Mouse (Mus musculus): Measurements from ENCODE around the gene Adamtsl5. TPM values are rescaled to one million over a fixed set of nuclear protein-coding genes. Genes with fewer than 3 reads are reported as not detected.

Adamtsl5 gene
- polyA plus RNA-seq, 1 experiment from 2014 or later, result 0.26 TPM

GRCm38 (mm10) chr10:80377716-80378115, 29.5 kb upstream of the Adamtsl5 start:
- no peak for ATAC-seq (ENCODE audit: low FRiP score, low TSS enrichment)
- no peaks in the 10 kb centered on the region for H3K9me3 ChIP-seq (ENCODE audit: control insufficient read depth, low read length)
- no peak overlapping the region for H3K9ac ChIP-seq (replicated peaks; ENCODE audit: low read length)
- WGBS, result 52% methylated on average over 10 of the region's 10 CpGs
- H3K4me3 ChIP-seq (replicated peaks; ENCODE audit: low read depth, low read length), result no peak overlapping the region
- H3K36me3 ChIP-seq (ENCODE audit: control insufficient read depth, insufficient read depth, low read length), result peaks cover 36% of the 10 kb centered on the region
- no peak overlapping the region for H3K27ac ChIP-seq (replicated peaks; ENCODE audit: low read depth, low read length)
- H3K4me2 ChIP-seq (ENCODE audit: low read length), result no peak overlapping the region
- DNase-seq, result no peak
- H3K27me3 ChIP-seq (ENCODE audit: control insufficient read depth, insufficient read depth, low read length), result no peaks in the 10 kb centered on the region
- peaks cover 3% of the 10 kb centered on the region; the same call in 1 of the 2 replicates for H3K4me1 ChIP-seq (ENCODE audit: control insufficient read depth, insufficient read depth, low read length)

GRCm38 (mm10) chr10:80376160-80376559, 27.9 kb upstream of the Adamtsl5 start:
- no peak for ATAC-seq (ENCODE audit: low FRiP score, low TSS enrichment)
- Histone ChIP-seq H3K4me1 (ENCODE audit: control insufficient read depth, insufficient read depth, low read length) (peaks cover 8% of the 10 kb centered on the region; the same call in 1 of the 2 replicates), H3K9me3 (ENCODE audit: control insufficient read depth, low read length) (no peaks in the 10 kb centered on the region), H3K9ac (replicated peaks; ENCODE audit: low read length) (no peak overlapping the region), H3K36me3 (ENCODE audit: control insufficient read depth, insufficient read depth, low read length) (peaks cover 20% of the 10 kb centered on the region), H3K27me3 (ENCODE audit: control insufficient read depth, insufficient read depth, low read length) (no peaks in the 10 kb centered on the region), H3K27ac (replicated peaks; ENCODE audit: low read depth, low read length) (no peak overlapping the region), H3K4me2 (ENCODE audit: low read length) (no peak overlapping the region), H3K4me3 (replicated peaks; ENCODE audit: low read depth, low read length) (no peak overlapping the region)
- DNase-seq, result peak; percentile 97
- WGBS, result under 1% methylated on average over 7 of the region's 7 CpGs

DNA sequence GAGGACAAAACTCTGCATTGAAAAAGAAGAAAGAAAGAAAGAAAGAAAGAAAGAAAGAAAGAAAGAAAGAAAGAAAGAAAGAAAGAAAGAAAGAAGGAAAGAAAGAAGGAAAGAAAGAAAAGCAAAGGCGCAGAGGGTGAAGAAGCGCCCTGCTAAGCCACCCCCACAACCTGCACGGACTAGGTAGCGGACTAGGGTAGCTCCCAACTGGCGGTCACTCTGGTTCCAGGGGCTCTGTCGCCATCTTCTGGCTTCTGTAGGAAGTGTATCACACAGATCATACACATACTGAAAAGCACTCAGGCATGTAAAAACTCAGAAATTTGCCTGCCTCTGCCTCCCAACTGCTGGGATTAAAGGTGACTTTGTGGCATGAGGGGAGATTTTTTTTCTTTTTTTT, 25.9 kb upstream of the Adamtsl5 start:
- no peaks in the 10 kb centered on the region for H3K27me3 ChIP-seq (ENCODE audit: control insufficient read depth, insufficient read depth, low read length)
- 23% methylated on average over 6 of the region's 6 CpGs for WGBS

DNA sequence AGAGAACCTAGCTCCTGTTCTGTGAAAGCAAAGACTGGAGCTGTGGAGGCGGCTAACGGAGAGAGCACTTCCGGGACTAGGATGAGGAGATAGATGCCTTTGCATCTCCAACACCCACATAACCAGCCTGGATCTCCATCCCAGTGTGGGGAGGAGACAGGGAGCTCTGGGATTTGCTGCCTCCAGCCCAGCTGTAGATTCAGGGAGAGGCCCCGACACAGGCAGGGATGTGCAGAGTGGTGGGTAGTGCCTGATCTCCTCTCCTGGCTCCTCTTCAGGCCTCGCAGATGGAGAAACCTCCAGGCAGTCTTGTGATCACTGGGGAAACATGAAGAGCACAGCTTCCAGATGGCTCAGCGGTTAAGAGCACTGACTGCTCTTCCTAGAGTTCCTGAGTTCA, 24.5 kb upstream of the Adamtsl5 start:
- no peak for ATAC-seq (ENCODE audit: low FRiP score, low TSS enrichment)
- H3K27me3 ChIP-seq (ENCODE audit: control insufficient read depth, insufficient read depth, low read length), result no peaks in the 10 kb centered on the region
- WGBS, result 83% methylated on average over 6 of the region's 6 CpGs
- no peak overlapping the region for H3K4me2 ChIP-seq (ENCODE audit: low read length)
- H3K4me3 ChIP-seq (replicated peaks; ENCODE audit: low read depth, low read length), result no peak overlapping the region
- H3K36me3 ChIP-seq (ENCODE audit: control insufficient read depth, insufficient read depth, low read length), result no peaks in the 10 kb centered on the region
- H3K9ac ChIP-seq (replicated peaks; ENCODE audit: low read length), result no peak overlapping the region
- no peak for DNase-seq
- no peaks in the 10 kb centered on the region for H3K9me3 ChIP-seq (ENCODE audit: control insufficient read depth, low read length)
- H3K27ac ChIP-seq (replicated peaks; ENCODE audit: low read depth, low read length), result no peak overlapping the region
- peaks cover 11% of the 10 kb centered on the region; the same call in 1 of the 2 replicates for H3K4me1 ChIP-seq (ENCODE audit: control insufficient read depth, insufficient read depth, low read length)

More for the DNA sequence above, 25.9 kb upstream of the Adamtsl5 start:
- no peak overlapping the region for H3K9ac ChIP-seq (replicated peaks; ENCODE audit: low read length)
- ATAC-seq (ENCODE audit: low FRiP score, low TSS enrichment) (no peak), DNase-seq (peak; percentile 72)
- H3K4me1 ChIP-seq (ENCODE audit: control insufficient read depth, insufficient read depth, low read length), result peaks cover 11% of the 10 kb centered on the region; the same call in 1 of the 2 replicates
- no peak overlapping the region for H3K4me2 ChIP-seq (ENCODE audit: low read length)
- peaks cover 1% of the 10 kb centered on the region for H3K36me3 ChIP-seq (ENCODE audit: control insufficient read depth, insufficient read depth, low read length)
- H3K4me3 ChIP-seq (replicated peaks; ENCODE audit: low read depth, low read length), result no peak overlapping the region
- H3K27ac ChIP-seq (replicated peaks; ENCODE audit: low read depth, low read length), result no peak overlapping the region
- H3K9me3 ChIP-seq (ENCODE audit: control insufficient read depth, low read length), result no peaks in the 10 kb centered on the region

GRCm38 (mm10) chr10:80371983-80372382, 23.8 kb upstream of the Adamtsl5 start:
- H3K9ac ChIP-seq (replicated peaks; ENCODE audit: low read length), result no peak overlapping the region; the same call in 1 of the 2 replicates
- H3K4me2 ChIP-seq (ENCODE audit: low read length), result peak overlapping the region; percentile 41
- H3K9me3 ChIP-seq (ENCODE audit: control insufficient read depth, low read length), result no peaks in the 10 kb centered on the region
- no peak overlapping the region for H3K27ac ChIP-seq (replicated peaks; ENCODE audit: low read depth, low read length)
- peaks cover 11% of the 10 kb centered on the region; the same call in 1 of the 2 replicates for H3K4me1 ChIP-seq (ENCODE audit: control insufficient read depth, insufficient read depth, low read length)
- no peak overlapping the region for H3K4me3 ChIP-seq (replicated peaks; ENCODE audit: low read depth, low read length)
- no peak for DNase-seq
- no peaks in the 10 kb centered on the region for H3K36me3 ChIP-seq (ENCODE audit: control insufficient read depth, insufficient read depth, low read length)
- 55% methylated on average over 9 of the region's 9 CpGs for WGBS
- ATAC-seq (ENCODE audit: low FRiP score, low TSS enrichment), result no peak
- H3K27me3 ChIP-seq (ENCODE audit: control insufficient read depth, insufficient read depth, low read length), result no peaks in the 10 kb centered on the region

DNA sequence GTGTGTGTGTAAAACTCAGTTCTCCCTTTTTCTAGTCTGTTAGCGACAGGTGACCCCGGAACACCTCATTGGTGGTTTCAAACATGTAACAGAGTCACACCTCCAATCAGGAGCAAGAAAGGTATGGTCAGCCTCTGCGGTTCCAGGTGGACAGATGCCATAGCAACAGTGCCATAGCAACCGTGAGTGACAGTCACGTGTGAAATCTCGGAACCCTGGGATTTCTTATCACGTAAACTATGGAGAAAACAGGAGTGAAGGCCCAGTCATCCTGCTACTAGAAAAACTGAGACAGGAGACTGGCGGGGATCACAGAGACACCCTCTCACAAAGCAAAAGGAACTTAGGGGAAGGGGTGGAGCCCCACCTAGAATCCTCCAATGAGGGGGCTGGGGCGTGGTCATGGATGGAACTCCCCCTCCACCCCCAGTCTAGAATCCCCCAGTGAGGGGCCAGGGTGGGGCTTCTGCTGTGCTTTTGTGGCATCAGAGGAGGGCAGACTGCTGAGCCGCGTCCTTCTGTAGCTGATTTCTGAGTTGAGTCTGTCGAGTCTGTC, 23.3 kb upstream of the Adamtsl5 start:
- WGBS, result 3% methylated on average over 12 of the region's 12 CpGs
- no peak overlapping the region for H3K27ac ChIP-seq (replicated peaks; ENCODE audit: low read depth, low read length)

GRCm38 (mm10) chr10:80369995-80370747, 22.0 kb upstream of the Adamtsl5 start:
- Histone ChIP-seq H3K27me3 (ENCODE audit: control insufficient read depth, insufficient read depth, low read length) (no peaks in the 10 kb centered on the region), H3K9ac (replicated peaks; ENCODE audit: low read length) (no peak overlapping the region), H3K9me3 (ENCODE audit: control insufficient read depth, low read length) (no peaks in the 10 kb centered on the region), H3K4me3 (replicated peaks; ENCODE audit: low read depth, low read length) (no peak overlapping the region), H3K36me3 (ENCODE audit: control insufficient read depth, insufficient read depth, low read length) (no peaks in the 10 kb centered on the region), H3K4me1 (ENCODE audit: control insufficient read depth, insufficient read depth, low read length) (peaks cover 11% of the 10 kb centered on the region; the same call in 1 of the 2 replicates), H3K27ac (replicated peaks; ENCODE audit: low read depth, low read length) (no peak overlapping the region), H3K4me2 (ENCODE audit: low read length) (no peak overlapping the region)
- no peak for ATAC-seq (ENCODE audit: low FRiP score, low TSS enrichment)
- 85% methylated on average over 21 of the region's 21 CpGs for WGBS
- no peak for DNase-seq

More for the DNA sequence above, 23.3 kb upstream of the Adamtsl5 start:
- Histone ChIP-seq H3K4me2 (ENCODE audit: low read length) (peak overlapping the region; percentile 41), H3K36me3 (ENCODE audit: control insufficient read depth, insufficient read depth, low read length) (no peaks in the 10 kb centered on the region), H3K9ac (replicated peaks; ENCODE audit: low read length) (no peak overlapping the region; the same call in 1 of the 2 replicates), H3K4me1 (ENCODE audit: control insufficient read depth, insufficient read depth, low read length) (peaks cover 11% of the 10 kb centered on the region; the same call in 1 of the 2 replicates), H3K27me3 (ENCODE audit: control insufficient read depth, insufficient read depth, low read length) (no peaks in the 10 kb centered on the region), H3K9me3 (ENCODE audit: control insufficient read depth, low read length) (no peaks in the 10 kb centered on the region), H3K4me3 (replicated peaks; ENCODE audit: low read depth, low read length) (no peak overlapping the region)
- ATAC-seq (ENCODE audit: low FRiP score, low TSS enrichment), result peak; percentile 63; the same call in 1 of the 2 replicates
- peak; percentile 77 for DNase-seq

DNA sequence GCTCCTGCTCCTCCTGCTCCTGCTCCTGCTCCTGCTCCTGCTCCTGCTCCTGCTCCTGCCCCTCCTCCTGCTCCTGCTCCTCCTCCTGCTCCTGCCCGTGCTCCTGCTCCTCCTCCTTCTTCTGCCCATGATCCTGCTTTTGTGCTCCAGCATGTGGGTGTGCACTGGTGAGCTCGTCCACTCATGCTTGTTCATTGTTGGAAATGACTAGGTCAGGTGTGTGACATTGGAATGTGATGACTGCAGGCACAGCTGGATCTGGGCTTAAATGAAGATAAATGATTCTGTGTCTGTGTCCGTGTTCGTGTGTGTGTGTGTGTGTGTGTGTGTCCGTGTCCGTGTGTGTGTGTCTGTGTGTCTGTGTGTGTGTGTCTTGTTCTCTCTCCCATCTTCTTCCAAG, 20.2 kb upstream of the Adamtsl5 start:
- ATAC-seq (ENCODE audit: low FRiP score, low TSS enrichment) (no peak), DNase-seq (no peak)
- Histone ChIP-seq H3K9me3 (ENCODE audit: control insufficient read depth, low read length) (no peaks in the 10 kb centered on the region), H3K36me3 (ENCODE audit: control insufficient read depth, insufficient read depth, low read length) (no peaks in the 10 kb centered on the region), H3K4me3 (replicated peaks; ENCODE audit: low read depth, low read length) (no peak overlapping the region), H3K27ac (replicated peaks; ENCODE audit: low read depth, low read length) (no peak overlapping the region), H3K9ac (replicated peaks; ENCODE audit: low read length) (no peak overlapping the region), H3K4me1 (ENCODE audit: control insufficient read depth, insufficient read depth, low read length) (peaks cover 11% of the 10 kb centered on the region; the same call in 1 of the 2 replicates), H3K27me3 (ENCODE audit: control insufficient read depth, insufficient read depth, low read length) (no peaks in the 10 kb centered on the region), H3K4me2 (ENCODE audit: low read length) (no peak overlapping the region)
- WGBS, result 93% methylated on average over 6 of the region's 6 CpGs
